Mouse (Mus musculus) limb, embryonic 14.5 days (tissue): ENCODE results near the gene Mt2. TPM values are rescaled to one million over a fixed set of nuclear protein-coding genes. Genes with fewer than 3 reads are reported as not detected.

Source experiments
- ATAC-seq: fragments of 200-750 bp; cut with Nextera tagmentation; 2 replicates; pipeline ENCODE4 v1.8.0; 2017; ENCODE audit warnings: low read depth, moderate number of reproducible peaks, moderate TSS enrichment; ENCODE audit not compliant: low FRiP score
- DNase-seq: peaks from one replicate; pipeline ENCODE4 v3.0.0-alpha.2; 2015; ENCODE audit warnings: low spot score
- H3K27ac ChIP-seq: fragments of 300-500 bp; sonication (generic); replicated peaks from 2 replicates; pipeline ENCODE4 v1.5.1; 2014; ENCODE audit warnings: low read depth, mild to moderate bottlenecking, low read length, moderate library complexity, mixed read lengths
- H3K27me3 ChIP-seq: fragments of 300-500 bp; sonication (generic); 2 replicates; pipeline ENCODE4 v1.6.1; 2014; ENCODE audit warnings: low read length, mixed read lengths; ENCODE audit not compliant: control insufficient read depth, insufficient read depth
- H3K36me3 ChIP-seq: fragments of 300-500 bp; sonication (generic); 2 replicates; pipeline ENCODE4 v1.6.1; 2014; ENCODE audit warnings: mild to moderate bottlenecking, low read length, moderate library complexity, mixed read lengths; ENCODE audit not compliant: control insufficient read depth, insufficient read depth
- H3K4me1 ChIP-seq: fragments of 300-500 bp; sonication (generic); 2 replicates; pipeline ENCODE4 v1.6.1; 2014; ENCODE audit warnings: antibody characterized with exemption, low read length, mixed read lengths; ENCODE audit not compliant: control insufficient read depth, insufficient read depth
- H3K4me2 ChIP-seq: fragments of 300-500 bp; sonication (generic); replicated peaks from 2 replicates; pipeline ENCODE4 v1.6.1; 2014; ENCODE audit warnings: low read depth, mild to moderate bottlenecking, low read length, moderate library complexity; ENCODE audit not compliant: severe bottlenecking
- H3K4me3 ChIP-seq: fragments of 300-500 bp; sonication (generic); replicated peaks from 2 replicates; pipeline ENCODE4 v1.5.1; 2014; ENCODE audit warnings: low read length
- H3K9ac ChIP-seq: fragments of 300-500 bp; sonication (generic); 2 replicates; pipeline ENCODE4 v1.6.1; 2014; ENCODE audit warnings: mild to moderate bottlenecking, low read depth, low read length, moderate library complexity; ENCODE audit not compliant: severe bottlenecking
- H3K9me3 ChIP-seq: fragments of 300-500 bp; sonication (generic); 2 replicates; pipeline ENCODE4 v1.6.1; 2016; ENCODE audit warnings: low read length; ENCODE audit not compliant: control insufficient read depth
- POLR2A ChIP-seq: fragments of 200-500 bp; IDR thresholded peaks from 2 replicates; pipeline ENCODE4 v1.8.0; 2012; ENCODE audit warnings: inconsistent platforms, mild to moderate bottlenecking, moderate library complexity, borderline replicate concordance; ENCODE audit not compliant: insufficient read depth, insufficient read length; ENCODE audit errors: extremely low read depth
- WGBS: fragments of 180-500 bp; shearing (Covaris S2); extraction: QIAGEN DNeasy Blood & Tissue Kit; methylation state at CpG from one replicate; pipeline ENCODE4 v1.1.7; 2014; 5-methylcytosine and 5-hydroxymethylcytosine counted together
- polyA plus RNA-seq, 2 experiments: library from polyadenylated mRNA; depleted of rRNA in 1 of 2; stranded (reverse) in 1 of 2; unstranded in 1 of 2; fragments of >200 nt; fragmentation: Nextera tagmentation in 1 of 2; extraction: Ambion mirVana in 1 of 2; gene quantifications; 2 replicates each; pipeline versions ENCODE4 v1.2.1 to v1.2.3; 2012 to 2014

Gene Mt2
- polyA plus RNA-seq, 2 experiments, result 48.1 to 51.6 TPM

- DNase-seq, result peak; percentile 65
- Histone ChIP-seq H3K9me3 (no peaks in the 10 kb centered on the region), H3K4me2 (peak overlapping the region; percentile 49), H3K4me1 (peaks cover 6% of the 10 kb centered on the region; the same call in 1 of the 2 replicates), H3K9ac (no peak overlapping the region), H3K36me3 (no peaks in the 10 kb centered on the region), H3K4me3 (peak overlapping the region; percentile 22), H3K27ac (no peak overlapping the region), H3K27me3 (peaks cover 14% of the 10 kb centered on the region)
- no peak for TF ChIP-seq POLR2A
- peak; percentile 41; the same call in 1 of the 2 replicates for ATAC-seq
- WGBS, result 19% methylated on average over 21 of the region's 21 CpGs
These were observed 18.7 kb downstream of the Mt2 start for GRCm38 (mm10) chr8:94191101-94191691.

- 0 out of 2 replicates have a peak, but pooled peaks cover 3% of the 10 kb centered on the region for H3K4me1 ChIP-seq
- H3K36me3 ChIP-seq, result no peaks in the 10 kb centered on the region
- H3K9ac ChIP-seq, result no peak overlapping the region
- DNase-seq (no peak), ATAC-seq (0 out of 2 replicates have a peak, but pooled peaks have one; percentile 18)
- no peaks in the 10 kb centered on the region for H3K9me3 ChIP-seq
- H3K4me3 ChIP-seq, result no peak overlapping the region
- TF ChIP-seq POLR2A, result no peak
- no peaks in the 10 kb centered on the region for H3K27me3 ChIP-seq
- WGBS, result 25% methylated on average over 1 of the region's 1 CpGs
- H3K4me2 ChIP-seq, result no peak overlapping the region
- H3K27ac ChIP-seq, result no peak overlapping the region
These were observed 20.5 kb downstream of the Mt2 start for GRCm38 (mm10) chr8:94192926-94193325.

GRCm38 (mm10) chr8:94194591-94195223 lies 22.2 kb downstream of the Mt2 start:
- 0 out of 2 replicates have a peak, but pooled peaks cover 3% of the 10 kb centered on the region for H3K4me1 ChIP-seq
- H3K9me3 ChIP-seq, result no peaks in the 10 kb centered on the region
- no peak for TF ChIP-seq POLR2A
- H3K9ac ChIP-seq, result no peak overlapping the region
- H3K36me3 ChIP-seq, result no peaks in the 10 kb centered on the region
- H3K27me3 ChIP-seq, result no peaks in the 10 kb centered on the region
- no peak overlapping the region for H3K4me3 ChIP-seq
- DNase-seq (no peak), ATAC-seq (no peak)
- 75% methylated on average over 7 of the region's 7 CpGs for WGBS
- no peak overlapping the region for H3K27ac ChIP-seq
- H3K4me2 ChIP-seq, result no peak overlapping the region

GRCm38 (mm10) chr8:94199202-94199869 lies 26.9 kb downstream of the Mt2 start:
- ATAC-seq, result no peak
- no peaks in the 10 kb centered on the region for H3K27me3 ChIP-seq
- H3K4me1 ChIP-seq, result no peaks in the 10 kb centered on the region
- H3K4me3 ChIP-seq, result no peak overlapping the region
- no peaks in the 10 kb centered on the region for H3K36me3 ChIP-seq
- peak; percentile 73 for DNase-seq
- no peaks in the 10 kb centered on the region for H3K9me3 ChIP-seq
- no peak overlapping the region for H3K9ac ChIP-seq
- WGBS, result 42% methylated on average over 10 of the region's 10 CpGs
- no peak for TF ChIP-seq POLR2A
- no peak overlapping the region for H3K27ac ChIP-seq
- H3K4me2 ChIP-seq, result no peak overlapping the region

- 62% methylated on average over 3 of the region's 3 CpGs for WGBS
- no peak for DNase-seq
- Histone ChIP-seq H3K27me3 (no peaks in the 10 kb centered on the region), H3K4me3 (no peak overlapping the region), H3K4me1 (no peaks in the 10 kb centered on the region), H3K27ac (no peak overlapping the region), H3K36me3 (no peaks in the 10 kb centered on the region), H3K9ac (no peak overlapping the region), H3K4me2 (no peak overlapping the region), H3K9me3 (no peaks in the 10 kb centered on the region)
- TF ChIP-seq POLR2A, result no peak
- ATAC-seq, result no peak
These were observed 31.6 kb downstream of the Mt2 start for GRCm38 (mm10) chr8:94204043-94204442.
